Mouse (Mus musculus) forebrain, embryonic 12.5 days (tissue): ENCODE measurements around the gene Lpin3. TPM values are rescaled to one million over a fixed set of nuclear protein-coding genes. Genes with fewer than 3 reads are reported as not detected.

Experiments
- ATAC-seq: fragments of 200-750 bp; cut with Nextera tagmentation; 2 replicates; pipeline ENCODE4 v1.8.0; 2017; ENCODE audit warnings: moderate TSS enrichment; ENCODE audit not compliant: low FRiP score
- H3K27ac ChIP-seq: fragments of 300-500 bp; sonication (generic); 2 replicates; pipeline ENCODE4 v1.5.1; 2016; ENCODE audit warnings: mild to moderate bottlenecking
- H3K27me3 ChIP-seq: fragments of 300-500 bp; sonication (generic); 2 replicates; pipeline ENCODE4 v1.6.1; 2016; ENCODE audit warnings: mild to moderate bottlenecking
- H3K36me3 ChIP-seq: fragments of 300-500 bp; sonication (generic); replicated peaks from 2 replicates; pipeline ENCODE4 v1.6.1; 2016; ENCODE audit warnings: mild to moderate bottlenecking
- H3K4me1 ChIP-seq: fragments of 300-500 bp; sonication (generic); 2 replicates; pipeline ENCODE4 v1.6.1; 2016
- H3K4me2 ChIP-seq: fragments of 300-500 bp; sonication (generic); 2 replicates; pipeline ENCODE4 v1.6.1; 2016; ENCODE audit warnings: mild to moderate bottlenecking, moderate library complexity
- H3K4me3 ChIP-seq: fragments of 300-500 bp; sonication (generic); replicated peaks from 2 replicates; pipeline ENCODE4 v1.5.1; 2016; ENCODE audit warnings: mild to moderate bottlenecking
- H3K9ac ChIP-seq: fragments of 300-500 bp; sonication (generic); 2 replicates; pipeline ENCODE4 v1.6.1; 2016; ENCODE audit warnings: mild to moderate bottlenecking
- H3K9me3 ChIP-seq: fragments of 300-500 bp; sonication (generic); 2 replicates; pipeline ENCODE4 v1.6.1; 2016
- WGBS: fragments of 180-500 bp; shearing (Covaris S2); methylation state at CpG from one replicate; pipeline ENCODE4 v1.1.7; 2016; 5-methylcytosine and 5-hydroxymethylcytosine counted together
- polyA plus RNA-seq: library from polyadenylated mRNA; unstranded; fragments of >200 nt; fragmentation: Nextera tagmentation; extraction: Ambion mirVana; gene quantifications from 2 replicates; pipeline ENCODE4 v1.2.1, GENCODE M21; 2016

Gene Lpin3
- polyA plus RNA-seq, result 0.27 and 0.28 TPM in 2 replicates

- no peak within 1 kb of the TSS for H3K4me3 ChIP-seq
- no peak within 1 kb of the TSS for H3K27ac ChIP-seq
- no peak for ATAC-seq
- no peaks in the 10 kb centered on the region for H3K4me1 ChIP-seq
- no peaks in the 10 kb centered on the region for H3K27me3 ChIP-seq
- WGBS, result 81% methylated on average over 13 of the region's 13 CpGs
- no peak within 1 kb of the TSS for H3K9ac ChIP-seq
- H3K4me2 ChIP-seq, result no peak within 1 kb of the TSS
- H3K36me3 ChIP-seq, result no peaks in the 10 kb centered on the region
- H3K9me3 ChIP-seq, result 0 out of 2 replicates have a peak, but pooled peaks cover 5% of the 10 kb centered on the region
Measured at GRCm38 (mm10) chr2:160880453-160881195, at the start of gene Lpin3. TSS of gene Lpin3 (plus strand) at chr2:160880670.

GRCm38 (mm10) chr2:160840838-160841237 lies 39.6 kb upstream of the Lpin3 start:
- Histone ChIP-seq H3K36me3 (no peaks in the 10 kb centered on the region), H3K4me3 (no peak overlapping the region), H3K27ac (no peak overlapping the region), H3K9me3 (no peaks in the 10 kb centered on the region), H3K4me1 (peaks cover 7% of the 10 kb centered on the region; the same call in 1 of the 2 replicates), H3K4me2 (no peak overlapping the region), H3K9ac (no peak overlapping the region), H3K27me3 (no peaks in the 10 kb centered on the region)
- no peak for ATAC-seq

GRCm38 (mm10) chr2:160847664-160848063 lies 32.8 kb upstream of the Lpin3 start:
- WGBS, result 88% methylated on average over 1 of the region's 1 CpGs
- Histone ChIP-seq H3K4me3 (no peak overlapping the region), H3K36me3 (no peaks in the 10 kb centered on the region), H3K9me3 (no peaks in the 10 kb centered on the region), H3K27ac (no peak overlapping the region), H3K9ac (no peak overlapping the region), H3K4me1 (no peaks in the 10 kb centered on the region), H3K27me3 (no peaks in the 10 kb centered on the region), H3K4me2 (no peak overlapping the region)
- ATAC-seq, result no peak

- Histone ChIP-seq H3K27me3 (no peaks in the 10 kb centered on the region), H3K4me1 (no peaks in the 10 kb centered on the region), H3K4me2 (no peak overlapping the region), H3K9me3 (no peaks in the 10 kb centered on the region), H3K36me3 (no peaks in the 10 kb centered on the region), H3K4me3 (no peak overlapping the region), H3K9ac (no peak overlapping the region), H3K27ac (no peak overlapping the region)
- no peak for ATAC-seq
- WGBS, result 94% methylated on average over 2 of the region's 2 CpGs
Measured at GRCm38 (mm10) chr2:160848186-160848585, 32.3 kb upstream of the Lpin3 start.

GRCm38 (mm10) chr2:160849617-160850240 lies 30.7 kb upstream of the Lpin3 start:
- no peak for ATAC-seq
- 82% methylated on average over 3 of the region's 3 CpGs for WGBS
- Histone ChIP-seq H3K4me3 (no peak overlapping the region), H3K27ac (no peak overlapping the region), H3K4me1 (no peaks in the 10 kb centered on the region), H3K9ac (no peak overlapping the region), H3K36me3 (no peaks in the 10 kb centered on the region), H3K27me3 (no peaks in the 10 kb centered on the region), H3K9me3 (no peaks in the 10 kb centered on the region), H3K4me2 (no peak overlapping the region)

- Histone ChIP-seq H3K27ac (no peak overlapping the region), H3K9me3 (no peaks in the 10 kb centered on the region), H3K4me2 (no peak overlapping the region), H3K4me3 (no peak overlapping the region), H3K9ac (no peak overlapping the region), H3K27me3 (no peaks in the 10 kb centered on the region), H3K4me1 (no peaks in the 10 kb centered on the region), H3K36me3 (no peaks in the 10 kb centered on the region)
- ATAC-seq, result no peak
- 86% methylated on average over 3 of the region's 3 CpGs for WGBS
Measured at GRCm38 (mm10) chr2:160850360-160850759, 30.1 kb upstream of the Lpin3 start.

GRCm38 (mm10) chr2:160854687-160855086 lies 25.8 kb upstream of the Lpin3 start:
- H3K4me2 ChIP-seq, result no peak overlapping the region
- no peaks in the 10 kb centered on the region for H3K9me3 ChIP-seq
- no peak overlapping the region for H3K9ac ChIP-seq
- no peaks in the 10 kb centered on the region for H3K36me3 ChIP-seq
- H3K27me3 ChIP-seq, result no peaks in the 10 kb centered on the region
- no peak overlapping the region for H3K27ac ChIP-seq
- H3K4me3 ChIP-seq, result no peak overlapping the region
- no peaks in the 10 kb centered on the region for H3K4me1 ChIP-seq
- no peak for ATAC-seq

GRCm38 (mm10) chr2:160856359-160857102 lies 23.9 kb upstream of the Lpin3 start:
- Histone ChIP-seq H3K27me3 (no peaks in the 10 kb centered on the region), H3K27ac (no peak overlapping the region), H3K9me3 (no peaks in the 10 kb centered on the region), H3K4me2 (no peak overlapping the region), H3K9ac (no peak overlapping the region), H3K4me1 (no peaks in the 10 kb centered on the region), H3K36me3 (no peaks in the 10 kb centered on the region), H3K4me3 (no peak overlapping the region)
- no peak for ATAC-seq
- WGBS, result 78% methylated on average over 5 of the region's 5 CpGs

- Histone ChIP-seq H3K9ac (no peak overlapping the region), H3K4me3 (no peak overlapping the region), H3K9me3 (no peaks in the 10 kb centered on the region), H3K27ac (no peak overlapping the region), H3K36me3 (no peaks in the 10 kb centered on the region), H3K27me3 (no peaks in the 10 kb centered on the region), H3K4me2 (no peak overlapping the region), H3K4me1 (no peaks in the 10 kb centered on the region)
- ATAC-seq, result no peak
- 88% methylated on average over 1 of the region's 1 CpGs for WGBS
Measured at GRCm38 (mm10) chr2:160860363-160860762, 20.1 kb upstream of the Lpin3 start.

GRCm38 (mm10) chr2:160864112-160864511 lies 16.4 kb upstream of the Lpin3 start:
- Histone ChIP-seq H3K9ac (no peak overlapping the region), H3K9me3 (no peaks in the 10 kb centered on the region), H3K4me3 (no peak overlapping the region), H3K36me3 (no peaks in the 10 kb centered on the region), H3K4me1 (no peaks in the 10 kb centered on the region), H3K27me3 (no peaks in the 10 kb centered on the region), H3K4me2 (no peak overlapping the region), H3K27ac (no peak overlapping the region)
- ATAC-seq, result no peak
- 87% methylated on average over 1 of the region's 1 CpGs for WGBS

GRCm38 (mm10) chr2:160865266-160865665 lies 15.2 kb upstream of the Lpin3 start:
- 73% methylated on average over 2 of the region's 2 CpGs for WGBS
- Histone ChIP-seq H3K9ac (no peak overlapping the region), H3K27ac (no peak overlapping the region), H3K4me1 (no peaks in the 10 kb centered on the region), H3K9me3 (no peaks in the 10 kb centered on the region), H3K27me3 (no peaks in the 10 kb centered on the region), H3K36me3 (no peaks in the 10 kb centered on the region), H3K4me3 (no peak overlapping the region), H3K4me2 (no peak overlapping the region)
- no peak for ATAC-seq

GRCm38 (mm10) chr2:160869446-160869845 lies 11.0 kb upstream of the Lpin3 start:
- Histone ChIP-seq H3K36me3 (no peaks in the 10 kb centered on the region), H3K4me3 (no peak overlapping the region), H3K4me2 (no peak overlapping the region), H3K4me1 (peaks cover 9% of the 10 kb centered on the region; the same call in 1 of the 2 replicates), H3K27ac (no peak overlapping the region), H3K27me3 (no peaks in the 10 kb centered on the region), H3K9ac (no peak overlapping the region), H3K9me3 (no peaks in the 10 kb centered on the region)
- 80% methylated on average over 3 of the region's 3 CpGs for WGBS
- ATAC-seq, result no peak
